Mouse (Mus musculus) cerebellum, adult 11-12 months (tissue): ENCODE data around the gene Syde2.

Experiments
- DNase-seq: peaks from one replicate; pipeline ENCODE4 v3.0.0; 2022

Syde2 gene

DNA sequence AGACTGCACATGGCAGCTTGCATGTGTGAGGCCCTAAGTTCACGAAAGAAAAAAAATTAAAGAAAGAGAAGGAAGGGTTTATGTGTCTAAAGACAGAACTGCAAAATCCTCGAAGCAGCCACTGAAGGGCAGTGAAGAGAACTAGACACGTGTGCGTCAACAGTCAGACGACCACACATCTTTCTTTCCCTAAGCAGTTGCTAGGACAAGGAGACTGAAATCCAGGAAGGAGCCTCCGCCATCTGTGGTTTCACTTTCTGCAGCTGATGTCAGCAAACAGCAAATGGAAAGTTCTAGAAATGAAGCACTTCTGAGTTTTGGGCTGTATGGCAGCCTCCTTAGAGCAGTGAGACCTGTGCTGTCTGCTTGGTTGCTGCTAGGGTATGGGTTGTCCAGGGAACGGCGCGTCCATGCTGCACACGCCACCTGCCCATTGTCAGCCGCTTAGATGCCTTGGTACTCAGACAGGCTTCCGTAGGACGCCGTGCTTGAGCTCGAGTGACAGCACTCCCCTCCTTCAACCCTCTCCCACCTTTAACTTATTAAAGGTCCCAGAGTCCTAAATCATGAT is 71.8 kb downstream of the Syde2 start:
- no peak for DNase-seq

DNA sequence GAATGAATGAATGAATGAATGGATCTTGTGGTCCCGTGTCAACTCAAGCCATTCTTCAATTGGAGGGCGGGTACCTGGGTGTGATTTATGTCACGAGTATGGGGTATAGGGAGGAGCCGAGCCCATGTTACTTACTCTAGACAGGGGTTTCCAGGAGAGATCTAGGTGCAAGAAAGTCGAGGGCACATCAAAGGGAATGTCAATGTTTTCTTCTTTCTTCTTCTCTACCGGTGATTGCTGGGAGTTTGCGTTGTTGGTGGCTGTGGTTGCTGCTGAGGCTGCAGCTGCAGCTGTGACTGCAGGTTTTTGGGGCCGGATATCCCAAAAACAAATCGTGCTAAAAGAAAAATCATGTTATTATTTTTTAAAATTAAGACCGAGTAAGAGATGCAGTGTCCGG is 75.5 kb downstream of the Syde2 start:
- no peak for DNase-seq

- DNase-seq, result no peak
These were observed 81.6 kb downstream of the Syde2 start for GRCm38 (mm10) chr3:146069276-146069675.
